Mouse (Mus musculus) retina, postnatal 7 days (tissue): Measurements from ENCODE around the gene Gm49325.

Source experiments
- DNase-seq: peaks from one replicate; pipeline ENCODE4 v3.0.0-alpha.2; 2012; ENCODE audit warnings: low read depth, low spot score

Gm49325 gene

DNA sequence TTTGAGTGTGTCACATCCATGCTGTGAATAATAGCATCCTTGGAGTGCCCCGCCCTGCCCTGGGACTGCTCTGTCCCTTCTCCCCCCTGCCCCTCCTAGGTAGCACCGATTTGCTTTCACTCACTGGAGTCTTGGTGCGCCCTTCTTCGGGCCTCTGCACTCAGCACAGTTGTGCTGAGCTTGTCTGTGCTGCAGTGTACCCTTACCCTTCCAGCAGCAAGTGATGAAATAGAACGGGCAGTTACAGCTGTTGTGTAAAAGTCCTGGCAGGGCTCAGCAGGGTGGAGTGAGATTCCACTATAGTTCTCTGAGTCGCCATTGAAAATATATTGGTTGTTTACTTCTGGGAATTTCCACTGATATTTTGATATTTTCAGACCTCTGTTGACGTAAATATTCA lies 20.0 kb downstream of the Gm49325 start:
- no peak for DNase-seq

GRCm38 (mm10) chr10:77626591-77626990 lies 20.6 kb downstream of the Gm49325 start:
- no peak for DNase-seq

DNA sequence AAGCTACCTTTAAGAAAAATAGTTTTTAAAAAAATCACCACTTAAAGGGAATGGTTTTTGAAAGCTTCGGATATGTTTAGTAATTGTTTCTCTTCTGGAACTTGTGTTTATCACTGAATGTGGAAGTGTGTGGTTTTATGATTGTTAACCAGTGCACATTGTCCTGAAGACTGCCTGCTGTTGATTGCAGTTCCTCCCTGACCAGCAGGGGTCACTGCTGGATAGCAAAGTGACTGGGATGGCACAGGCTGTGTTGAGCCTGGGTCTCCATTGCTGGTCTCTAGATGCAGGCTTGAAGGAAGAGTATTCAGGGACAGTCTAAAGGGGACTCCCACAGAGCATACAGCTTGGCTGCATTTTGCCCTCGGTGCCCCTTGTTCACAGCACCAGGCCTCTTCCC lies 21.5 kb downstream of the Gm49325 start:
- peak; percentile 81 for DNase-seq

DNA sequence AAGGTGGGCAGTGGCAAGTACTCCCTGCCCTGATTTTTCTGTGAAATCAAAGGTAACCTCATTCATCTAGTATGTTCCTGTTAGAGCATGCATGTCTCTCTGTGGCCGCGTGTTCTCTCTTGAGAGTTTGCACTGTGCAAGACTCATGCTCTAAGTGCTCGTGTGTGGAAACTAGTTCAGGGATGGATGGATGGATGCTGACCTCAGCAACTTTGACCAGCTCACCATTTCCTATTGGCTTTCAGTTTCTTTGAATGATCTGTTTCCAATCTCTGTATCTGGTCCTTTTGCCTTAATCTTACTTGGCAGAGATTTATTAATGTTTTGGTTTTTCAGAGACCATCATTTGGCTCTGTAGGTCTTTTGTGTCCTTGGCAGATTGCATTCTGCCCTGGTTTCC lies 23.2 kb downstream of the Gm49325 start:
- DNase-seq, result no peak

GRCm38 (mm10) chr10:77629970-77630369 lies 24.0 kb downstream of the Gm49325 start:
- DNase-seq, result no peak

DNA sequence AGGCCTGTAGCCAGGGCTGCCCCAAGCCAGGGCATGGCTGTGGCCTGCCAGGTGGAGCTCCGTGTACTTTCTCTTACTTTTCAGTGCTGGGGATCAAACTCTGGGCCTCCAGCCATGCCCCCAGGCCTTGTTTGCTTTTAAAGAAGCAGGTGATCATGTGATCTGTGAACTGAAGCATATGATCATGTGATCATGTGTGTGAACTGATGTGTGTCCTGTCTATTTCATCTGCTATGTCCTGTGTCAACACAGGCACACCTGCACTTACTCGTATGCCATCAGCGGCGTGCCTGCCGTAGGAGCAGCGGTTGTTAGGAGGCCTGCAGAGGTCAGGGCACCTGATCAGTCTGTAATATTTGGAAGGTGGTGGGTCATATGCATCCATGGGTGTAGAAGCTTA lies 28.0 kb downstream of the Gm49325 start:
- no peak for DNase-seq

DNA sequence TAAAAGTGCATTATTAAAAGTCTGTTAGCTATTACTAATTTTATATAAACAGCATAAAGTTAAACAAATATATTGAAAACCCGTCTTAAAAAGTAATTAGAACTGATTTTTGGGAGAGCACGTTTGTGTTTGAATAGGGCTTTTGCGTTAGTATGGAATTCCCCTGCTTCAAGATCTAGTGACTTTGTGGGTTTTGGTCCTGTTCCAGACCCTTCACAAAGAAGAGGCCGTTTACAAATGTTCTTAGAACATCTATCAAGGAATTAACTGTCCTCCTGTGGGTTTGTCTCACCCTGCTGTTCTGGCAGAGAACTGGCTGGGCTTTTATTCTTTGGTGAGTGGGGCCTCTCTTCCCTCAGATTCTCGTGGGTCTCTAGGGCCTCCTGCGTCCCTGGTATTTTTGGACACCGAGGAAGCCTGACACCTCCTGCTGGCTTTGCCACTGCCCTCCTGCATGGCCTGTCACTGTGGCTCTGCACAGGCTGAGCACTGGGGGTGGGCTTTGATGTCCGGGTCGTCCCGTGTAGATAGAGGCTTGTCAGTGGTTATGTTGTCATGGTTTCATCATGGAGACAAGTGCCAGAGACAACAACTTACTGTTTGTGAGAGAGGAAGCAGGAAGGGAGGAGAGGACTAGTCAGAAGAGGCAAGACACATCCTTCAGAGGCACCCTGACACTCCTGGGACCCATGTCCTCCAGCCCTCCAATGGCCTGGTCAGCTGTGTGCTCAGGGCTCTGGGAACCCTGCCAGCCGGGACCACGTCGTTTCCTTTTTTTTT lies 28.6 kb downstream of the Gm49325 start:
- DNase-seq, result no peak

DNA sequence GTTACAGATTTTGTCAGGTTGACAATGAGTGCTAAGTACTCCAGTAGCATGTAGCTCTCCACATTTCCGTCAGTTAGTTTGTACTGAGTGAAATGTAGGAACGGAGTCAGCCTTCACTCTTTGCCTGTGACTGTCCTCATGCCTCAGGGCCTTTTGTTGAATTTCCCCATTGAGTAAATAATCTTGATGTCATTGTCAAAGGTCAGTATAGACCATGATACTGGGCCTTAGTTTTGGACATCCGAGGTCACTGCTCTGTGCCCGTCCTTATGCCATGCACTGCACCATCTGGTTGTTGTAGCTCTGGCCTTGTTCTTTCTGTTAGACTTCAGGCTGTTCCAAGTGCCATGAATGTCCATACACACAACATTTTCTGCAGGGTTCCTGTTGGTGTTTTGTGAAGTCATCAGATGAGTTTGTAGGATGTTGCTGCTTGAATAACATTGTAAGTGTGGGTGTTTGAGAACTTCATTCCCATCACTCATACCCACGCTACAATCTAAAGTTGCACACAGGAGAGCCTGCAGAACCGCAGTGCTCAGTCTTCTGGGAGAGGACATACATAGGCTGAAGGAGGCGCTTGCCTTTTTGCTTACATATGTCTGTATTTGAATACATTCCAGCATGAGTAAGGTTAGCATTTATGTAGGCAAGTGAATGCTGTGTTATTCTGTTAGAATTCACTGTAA lies 30.4 kb downstream of the Gm49325 start:
- DNase-seq, result no peak

GRCm38 (mm10) chr10:77638956-77639355 lies 33.0 kb downstream of the Gm49325 start:
- DNase-seq, result no peak

GRCm38 (mm10) chr10:77643160-77643559 lies 37.2 kb downstream of the Gm49325 start:
- no peak for DNase-seq

- DNase-seq, result no peak
These were observed 39.6 kb downstream of the Gm49325 start for GRCm38 (mm10) chr10:77645571-77645970.

DNA sequence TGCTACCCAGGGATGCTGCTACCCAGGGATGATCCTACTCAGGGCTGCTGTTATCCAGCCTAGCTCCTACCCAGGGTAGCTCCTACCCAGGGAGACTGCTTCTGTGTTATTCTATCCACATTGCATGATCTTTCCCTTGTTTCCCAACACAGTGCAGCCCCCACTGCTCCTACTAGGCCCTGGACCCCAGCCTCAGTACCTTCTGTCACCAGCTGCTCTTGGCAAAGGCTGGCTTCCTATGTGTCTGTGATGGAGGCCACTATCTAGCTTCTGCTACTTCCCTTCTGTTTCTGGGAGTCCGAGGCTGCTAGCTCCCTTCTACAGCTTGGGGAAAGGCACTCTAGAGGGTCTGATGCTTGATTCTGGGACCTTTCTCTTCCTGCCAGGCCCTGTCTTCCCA lies 41.5 kb downstream of the Gm49325 start:
- DNase-seq, result no peak

DNA sequence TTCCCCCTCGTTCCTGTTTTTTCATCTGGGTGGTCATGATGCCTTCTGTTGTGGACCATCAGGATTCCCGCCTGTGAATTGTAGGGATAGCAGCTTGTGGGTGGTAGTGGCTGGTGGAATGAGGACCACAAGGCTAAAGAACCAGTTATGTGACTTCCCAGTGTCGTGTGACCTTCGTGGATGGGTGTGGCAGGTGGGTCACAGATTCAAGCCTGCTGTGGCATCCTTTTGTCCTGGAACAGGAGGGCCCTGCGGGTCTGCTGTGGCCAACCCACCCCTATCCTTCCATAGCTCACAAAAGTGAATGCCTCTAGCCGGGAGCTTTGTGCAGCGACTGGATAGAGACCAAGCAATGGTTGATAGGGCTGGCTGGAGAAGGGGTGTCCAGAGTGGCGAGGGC lies 41.9 kb downstream of the Gm49325 start:
- DNase-seq, result no peak

DNA sequence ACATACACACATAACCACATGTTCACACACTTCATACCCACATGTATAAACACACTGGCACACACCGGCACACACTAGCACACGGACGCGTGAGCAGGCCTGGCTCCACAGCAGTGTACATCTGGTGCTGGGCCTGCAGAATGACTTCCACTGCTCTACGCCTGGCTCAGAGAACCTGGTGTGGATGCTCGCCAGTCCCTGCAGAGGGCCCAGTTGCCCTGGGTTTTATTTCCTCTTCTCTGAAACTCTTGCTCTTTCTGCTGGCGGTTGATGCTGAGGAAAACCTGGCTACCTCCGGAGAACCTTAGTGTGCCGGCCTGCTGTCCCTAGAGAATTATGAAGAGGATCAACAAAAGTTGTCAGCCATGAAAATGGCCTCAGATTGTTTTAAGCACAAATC lies 46.0 kb downstream of the Gm49325 start:
- DNase-seq, result no peak

- no peak for DNase-seq
These were observed 52.4 kb downstream of the Gm49325 start for GRCm38 (mm10) chr10:77658286-77658994.

GRCm38 (mm10) chr10:77663949-77664665 lies 58.1 kb downstream of the Gm49325 start:
- DNase-seq, result no peak

GRCm38 (mm10) chr10:77666342-77666741 lies 60.3 kb downstream of the Gm49325 start:
- no peak for DNase-seq

GRCm38 (mm10) chr10:77667402-77667801 lies 61.4 kb downstream of the Gm49325 start:
- no peak for DNase-seq

- DNase-seq, result no peak
These were observed 64.7 kb downstream of the Gm49325 start for GRCm38 (mm10) chr10:77670710-77671109.

- DNase-seq, result no peak
These were observed 65.5 kb downstream of the Gm49325 start for GRCm38 (mm10) chr10:77671519-77671918.

- DNase-seq, result no peak
These were observed 67.8 kb downstream of the Gm49325 start for GRCm38 (mm10) chr10:77673765-77674164.

- DNase-seq, result no peak
These were observed 71.6 kb downstream of the Gm49325 start for GRCm38 (mm10) chr10:77677562-77677961.
